Mouse (Mus musculus) testis, postnatal 14 days (tissue): Measurements from ENCODE around the gene Fam69a.
"Not testable (repeated sequence)": the region's sequence is repeated elsewhere in the genome, so short reads cannot be mapped to it uniquely, and the experiment has no call there.

Source experiments
- DNase-seq: peaks from one replicate; pipeline ENCODE4 v3.0.0; 2021; ENCODE audit warnings: low spot score

The Fam69a gene

DNA sequence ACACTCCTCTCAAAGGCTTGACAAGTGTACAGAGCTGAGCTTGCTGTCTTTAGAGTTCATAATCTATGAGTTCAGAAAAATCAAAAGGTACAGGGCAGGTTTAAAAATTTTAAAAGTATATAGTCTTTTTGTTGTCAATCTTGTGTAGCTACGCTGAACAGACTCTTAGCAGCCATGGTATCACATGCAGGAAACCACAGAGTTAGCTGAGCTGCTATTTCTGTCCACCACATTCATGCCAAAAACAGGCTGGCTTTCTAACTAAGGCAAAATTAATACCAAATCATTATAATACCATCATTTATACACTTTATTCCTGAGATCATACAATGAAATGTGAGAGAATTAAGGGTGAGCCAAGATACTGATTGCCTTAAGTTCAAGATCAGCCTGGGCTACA is 40.4 kb downstream of the Fam69a start:
- no peak for DNase-seq

DNA sequence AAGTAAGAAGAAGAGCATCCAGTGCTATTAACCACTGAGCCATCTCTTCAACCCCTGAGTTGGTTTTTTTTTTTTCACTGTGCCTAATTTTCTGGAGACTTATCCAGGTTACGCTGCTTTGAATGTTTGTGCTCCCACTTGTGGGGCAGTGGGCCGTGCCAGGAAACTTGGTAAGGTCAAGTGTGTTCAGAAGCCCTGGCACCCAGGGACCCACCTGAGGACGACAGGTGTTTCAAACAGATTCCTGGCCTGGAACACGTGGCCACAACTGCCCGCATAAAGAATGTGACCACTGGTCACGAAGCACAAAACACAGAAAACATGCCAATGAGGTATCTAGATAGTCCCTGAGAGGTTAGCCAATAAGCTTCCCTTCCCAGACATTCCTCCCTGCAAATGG is 43.4 kb downstream of the Fam69a start:
- no peak for DNase-seq

DNA sequence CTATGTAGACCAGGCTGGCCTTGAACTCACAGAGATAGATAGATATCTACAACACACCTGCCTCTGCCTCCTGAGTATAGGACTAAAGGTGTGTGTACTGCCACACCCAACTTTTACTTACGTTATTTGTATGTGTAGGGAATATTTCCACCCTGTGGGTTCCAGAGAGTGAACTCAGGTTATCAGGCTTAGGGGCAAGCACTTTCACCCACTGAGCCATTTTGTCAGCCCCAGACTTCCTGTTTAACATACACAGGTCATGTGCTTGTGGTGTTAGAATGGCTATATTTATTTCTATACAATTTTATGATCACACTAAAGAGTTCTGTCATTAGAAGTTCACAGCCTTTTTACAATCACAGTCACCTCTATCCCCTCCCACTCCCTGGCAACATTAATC is 43.9 kb downstream of the Fam69a start:
- no peak for DNase-seq

DNA sequence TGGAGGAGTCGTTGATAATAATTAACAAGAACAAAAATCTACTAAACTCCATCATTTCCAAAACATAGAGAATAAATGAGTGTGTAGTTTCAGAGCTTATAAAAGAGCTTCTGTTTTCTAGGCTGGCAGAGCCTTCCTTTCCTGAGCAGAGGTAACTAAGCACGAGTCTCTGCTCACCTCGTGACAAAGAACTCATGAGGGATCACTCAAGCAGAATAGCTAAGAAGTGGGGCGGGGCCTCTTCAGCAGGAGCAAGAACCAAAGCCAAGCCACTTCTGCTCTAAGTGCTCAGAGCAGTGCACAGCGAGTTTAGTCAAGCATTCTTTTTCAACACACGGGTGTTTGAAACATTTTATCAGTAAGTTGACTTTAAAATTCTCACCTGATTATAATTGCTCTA is 45.7 kb downstream of the Fam69a start:
- no peak for DNase-seq

DNA sequence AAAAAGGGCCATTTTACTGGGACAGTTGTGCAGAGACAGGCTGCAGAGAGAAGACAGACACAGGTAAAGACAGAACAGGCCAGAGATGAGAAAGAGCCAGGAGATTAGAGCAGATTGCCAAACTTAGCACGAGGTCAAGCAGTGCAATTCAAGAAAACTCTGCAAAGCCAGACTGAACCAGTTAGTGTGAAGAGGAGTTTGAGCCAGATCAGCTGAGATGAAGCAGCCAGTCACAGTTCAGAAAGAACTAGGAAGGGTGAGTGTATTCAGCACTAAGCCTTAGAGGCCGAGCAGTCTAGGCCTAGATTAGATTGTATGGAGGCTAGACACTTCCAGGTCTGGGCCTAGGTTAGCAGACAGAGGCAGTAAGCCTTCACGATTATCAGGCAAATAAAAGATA is 47.2 kb downstream of the Fam69a start:
- no peak for DNase-seq

DNA sequence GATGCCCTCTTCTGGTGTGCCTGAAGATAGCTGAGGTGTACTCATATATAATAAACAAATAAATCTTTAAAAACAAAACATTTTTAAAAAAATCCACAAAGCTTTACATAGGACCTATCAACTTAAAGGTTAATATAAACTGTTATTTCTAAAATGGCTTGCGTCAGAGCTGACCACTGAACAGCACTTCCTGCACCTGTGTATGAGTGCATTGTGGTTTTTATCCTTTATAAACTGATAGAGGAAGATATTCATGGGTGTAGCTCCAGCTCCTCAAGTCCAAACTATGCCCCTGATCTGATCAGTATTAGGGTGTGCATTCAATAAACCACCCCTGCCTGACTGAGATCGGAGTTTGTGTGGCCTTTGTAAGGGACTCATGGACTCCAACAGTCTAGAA is 48.0 kb downstream of the Fam69a start:
- no peak for DNase-seq

DNA sequence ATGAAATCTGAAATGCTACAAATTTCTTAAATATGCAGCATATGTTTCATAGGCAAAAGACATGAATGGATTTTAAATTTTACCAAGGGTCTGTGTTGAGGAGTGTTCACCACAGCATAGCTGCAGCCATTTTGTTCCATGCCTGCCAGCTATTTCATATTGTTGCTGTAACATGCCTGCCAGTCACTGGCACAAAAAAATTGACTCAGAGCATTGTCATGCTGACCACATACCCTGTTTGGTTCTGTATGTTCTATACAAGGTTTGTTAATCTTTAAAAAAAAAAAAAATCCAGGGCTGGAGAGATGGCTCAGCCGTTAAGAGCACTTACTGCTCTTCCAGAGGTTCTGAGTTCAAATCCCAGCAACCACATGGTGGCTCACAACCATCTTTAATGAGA is 48.4 kb downstream of the Fam69a start:
- DNase-seq = not testable (repeated sequence)

DNA sequence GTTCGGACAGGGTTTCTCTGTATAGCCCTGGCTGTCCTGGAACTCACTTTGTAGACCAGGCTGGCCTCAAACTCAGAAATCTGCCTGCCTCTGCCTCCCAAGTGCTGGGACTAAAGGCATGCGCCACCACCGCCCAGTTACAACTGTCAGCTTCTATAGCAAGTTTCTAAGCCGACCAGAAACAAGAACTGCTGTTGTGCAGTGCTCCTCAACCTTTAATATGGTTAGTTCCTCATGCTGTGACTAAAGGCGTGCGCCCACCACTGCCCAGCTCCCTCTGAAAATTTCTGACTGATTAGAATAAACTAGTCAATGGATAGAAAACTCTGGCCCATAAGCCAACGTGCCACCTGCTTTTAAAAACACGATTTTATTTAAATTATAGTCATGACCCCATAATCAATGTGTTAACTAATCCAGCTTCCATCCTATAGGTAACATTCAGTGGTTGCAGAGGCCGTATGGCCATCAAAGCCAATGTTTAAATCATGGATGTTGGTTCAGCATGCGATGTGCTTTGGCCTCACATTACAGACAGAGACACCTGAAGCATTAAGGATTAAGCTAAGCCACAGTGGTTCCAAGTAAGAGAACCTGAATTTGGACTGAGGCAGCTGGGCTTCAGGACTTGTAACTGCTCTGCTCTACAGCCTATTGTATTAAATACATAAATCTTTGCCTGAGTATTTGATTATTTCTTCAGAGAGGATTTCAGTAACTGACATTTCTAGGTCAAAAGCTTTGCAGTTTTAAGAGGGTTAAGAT is 50.1 kb downstream of the Fam69a start:
- DNase-seq = no peak

DNA sequence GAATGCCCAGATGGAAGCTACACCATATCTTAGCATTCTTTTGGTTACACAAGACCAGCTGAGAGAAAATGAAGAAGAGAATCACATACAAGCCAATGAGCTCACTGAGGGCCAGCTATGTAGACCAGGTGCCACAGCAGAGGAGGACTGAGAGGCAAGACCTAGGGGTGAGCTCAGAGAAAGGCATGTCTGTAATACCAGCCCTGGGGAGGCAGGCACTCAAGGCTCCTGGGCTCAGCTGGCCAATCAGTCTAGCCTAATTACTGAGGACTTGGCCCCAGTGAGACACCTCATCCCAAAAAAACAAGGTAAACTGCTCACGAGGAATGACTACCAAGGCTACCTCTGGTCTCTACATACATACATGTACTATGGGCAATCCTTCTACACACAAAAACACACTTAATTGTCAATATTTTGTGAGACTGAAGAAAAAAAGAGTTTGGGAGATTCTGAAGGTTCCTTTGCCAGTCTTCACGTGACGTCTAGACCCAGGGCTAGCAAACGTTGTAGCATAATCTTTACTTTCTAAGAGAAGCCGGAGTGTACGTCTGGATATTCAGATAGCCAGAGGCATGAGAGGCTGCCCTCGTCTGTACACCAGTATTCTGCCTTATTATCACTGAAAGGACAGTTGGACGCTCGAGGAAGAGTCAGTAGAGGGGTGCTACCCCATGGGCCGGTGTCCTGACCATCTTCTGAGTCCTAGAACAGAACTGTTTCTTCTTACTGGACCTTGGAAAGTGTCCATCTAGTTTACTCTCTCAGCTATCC is 51.9 kb downstream of the Fam69a start:
- no peak for DNase-seq

DNA sequence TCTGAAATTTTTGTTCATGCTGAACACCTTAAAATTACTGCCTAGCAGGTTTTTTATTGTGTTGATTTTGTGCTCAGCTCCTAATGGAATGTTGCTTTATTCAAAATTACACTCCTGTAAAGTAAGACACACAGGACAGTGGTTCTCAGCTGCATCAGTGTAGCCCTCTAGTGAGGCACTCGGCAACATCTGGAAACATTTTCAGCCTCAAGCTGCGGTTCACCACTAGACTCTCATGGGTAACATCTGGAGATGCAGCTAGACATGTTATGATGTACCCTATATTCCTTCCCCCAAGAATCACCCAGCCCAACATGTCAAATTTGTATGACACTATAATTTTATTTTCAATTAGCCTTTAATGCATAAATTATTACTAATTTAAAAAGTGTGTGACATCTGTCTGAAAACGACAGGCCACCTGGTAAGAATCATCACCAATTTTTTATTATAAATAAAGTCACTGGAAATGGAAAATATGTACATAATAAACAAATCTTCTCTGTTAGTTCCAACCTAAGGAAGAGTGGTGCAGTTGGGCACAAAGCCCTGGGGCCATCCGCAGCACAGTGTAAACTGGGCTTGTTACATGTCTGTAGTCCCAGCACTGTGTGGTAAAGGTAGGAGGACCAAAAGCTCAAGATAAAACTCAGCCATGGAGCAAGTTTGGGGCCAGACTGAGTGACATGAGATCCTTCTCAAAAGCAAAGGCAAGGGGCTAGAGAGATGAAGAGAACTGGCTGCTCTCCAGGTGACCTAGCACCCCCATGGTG is 53.5 kb downstream of the Fam69a start:
- no peak for DNase-seq

DNA sequence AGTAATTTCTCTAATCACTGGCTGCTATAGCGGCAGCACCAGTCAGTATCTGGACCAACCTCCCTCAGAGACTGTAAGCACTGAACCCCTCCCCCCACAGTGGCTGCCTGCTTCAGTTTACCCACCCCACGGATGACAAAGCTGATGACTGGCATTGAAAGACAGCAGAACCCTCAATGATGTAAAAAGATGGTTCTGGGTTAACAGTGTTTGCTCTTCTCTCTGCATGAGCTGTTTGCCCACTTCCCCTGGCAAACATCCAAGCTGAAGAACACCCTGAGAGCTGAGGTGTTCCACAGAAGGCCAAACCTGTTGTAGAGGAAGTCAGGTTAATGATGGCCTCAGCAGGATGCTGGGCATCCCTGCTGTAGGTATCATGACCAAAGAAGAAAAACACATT is 54.3 kb downstream of the Fam69a start:
- no peak for DNase-seq

DNA sequence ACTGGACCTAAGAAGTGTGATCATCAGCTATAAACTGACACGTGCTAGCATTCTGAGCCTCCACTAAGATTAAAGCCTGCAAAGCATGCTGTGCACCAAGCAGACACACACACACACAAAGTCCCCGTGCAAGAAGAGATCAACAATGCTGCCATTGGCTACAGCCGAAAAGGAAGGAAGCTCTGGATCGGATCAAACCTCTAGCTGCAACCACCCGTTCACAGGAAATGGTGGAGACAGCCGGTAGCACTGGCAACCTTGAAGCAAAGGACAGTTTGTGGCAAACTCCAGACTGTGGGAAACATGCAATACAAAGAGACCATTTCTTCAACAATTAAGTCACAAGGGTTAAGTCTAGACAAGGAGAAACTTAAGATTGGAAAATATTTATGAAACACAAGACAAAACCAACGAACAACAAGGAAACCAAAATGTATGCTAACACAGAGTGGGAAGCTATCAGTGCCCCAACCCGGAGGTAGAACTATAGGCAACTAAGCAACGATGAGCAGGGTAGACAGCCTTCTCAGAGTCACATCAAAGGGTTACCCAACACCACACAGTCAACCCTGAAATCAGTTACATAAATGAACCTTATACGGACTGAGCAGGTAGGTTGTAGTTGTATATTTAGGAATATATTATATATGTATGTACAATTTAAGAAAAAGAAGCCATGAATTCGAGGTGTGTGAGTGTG is 60.2 kb downstream of the Fam69a start:
- DNase-seq = no peak

DNA sequence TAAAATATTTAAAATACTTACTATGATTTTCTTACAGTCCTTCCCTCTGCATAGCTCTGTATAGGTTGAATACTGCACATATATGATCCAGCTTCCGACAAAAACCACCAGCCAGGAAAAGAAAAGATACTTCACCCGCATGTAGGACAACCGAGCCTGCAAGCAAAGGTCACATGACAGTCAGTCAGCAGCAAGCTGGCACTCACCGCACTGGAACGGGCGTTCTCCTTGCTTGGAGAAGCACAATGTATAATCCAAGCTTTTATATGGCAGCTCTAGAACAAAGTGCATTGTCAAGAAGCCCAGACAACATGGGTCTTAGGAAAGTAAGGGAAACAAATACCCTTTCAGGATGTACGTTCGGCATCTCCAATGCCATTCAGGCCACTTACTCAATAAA is 62.3 kb downstream of the Fam69a start:
- no peak for DNase-seq

DNA sequence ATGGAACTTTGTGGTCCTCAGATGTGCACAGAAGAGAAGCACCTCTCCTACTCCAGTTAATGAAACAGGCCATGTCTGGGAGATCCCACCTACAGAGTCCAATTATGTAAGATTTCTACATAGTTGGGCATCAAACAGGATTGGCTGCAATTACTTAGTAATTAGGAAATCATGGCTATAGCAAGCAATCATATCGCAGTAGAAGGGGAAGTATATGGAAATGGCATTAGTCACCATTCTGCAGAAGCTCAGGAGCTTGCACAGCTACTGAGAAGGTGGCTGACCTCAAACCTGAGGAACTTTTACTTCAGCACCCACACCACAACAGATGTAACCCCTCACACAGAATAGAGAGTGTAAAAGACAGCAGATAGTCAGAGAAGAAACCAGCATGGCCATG is 64.0 kb downstream of the Fam69a start:
- no peak for DNase-seq

DNA sequence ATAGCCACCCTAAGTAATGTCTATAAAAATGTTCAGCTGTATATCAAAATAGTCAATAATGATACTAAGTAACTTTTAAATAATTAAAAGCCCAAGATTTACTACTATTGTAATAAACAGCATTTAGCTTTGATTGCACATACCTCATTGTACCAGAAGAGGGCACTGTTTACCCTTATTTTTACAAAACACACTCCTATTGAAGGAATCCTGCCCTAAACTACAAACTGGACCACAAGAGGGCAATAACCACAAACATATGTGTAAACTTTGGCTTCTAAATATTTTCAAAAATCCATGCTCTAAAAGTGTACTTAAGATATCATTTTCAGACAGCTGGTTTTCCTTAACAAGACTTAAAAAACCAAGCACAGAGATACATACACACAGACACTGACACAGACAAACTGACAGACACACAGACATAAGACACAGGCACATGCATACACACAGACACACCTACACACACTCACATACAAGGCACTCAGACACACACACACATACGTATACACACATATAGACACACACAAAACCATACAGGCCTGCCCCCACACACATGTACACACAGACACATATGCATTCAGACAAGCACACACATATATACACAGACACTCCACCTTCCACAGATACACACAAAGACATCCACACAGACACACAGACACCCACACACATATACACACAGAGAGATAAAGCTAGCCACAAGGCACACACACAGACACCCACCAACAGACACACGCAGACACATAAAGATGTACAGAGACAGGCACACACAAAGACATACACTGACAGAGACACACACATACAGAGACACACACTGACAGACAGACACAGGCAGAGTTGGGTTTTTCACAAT is 65.3 kb downstream of the Fam69a start:
- DNase-seq = no peak

DNA sequence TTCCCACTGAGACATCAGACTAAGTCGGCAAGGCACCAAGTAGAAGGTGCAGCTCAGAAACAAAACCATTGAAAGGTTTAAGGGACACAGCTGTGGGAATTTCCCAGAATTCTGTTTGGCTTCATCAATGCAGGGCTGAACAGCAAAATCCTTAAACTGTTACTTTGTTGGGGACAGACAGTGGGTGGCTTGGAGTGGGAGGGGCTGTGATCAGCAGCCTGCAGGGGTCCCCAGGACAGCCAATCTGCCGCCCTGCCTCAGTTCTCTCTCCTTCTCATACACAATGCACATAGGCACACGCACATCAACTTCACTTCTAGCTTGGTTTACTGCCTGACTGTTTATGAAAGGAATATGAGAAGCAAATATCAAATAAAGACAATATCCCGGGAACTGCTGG is 71.6 kb downstream of the Fam69a start:
- no peak for DNase-seq

DNA sequence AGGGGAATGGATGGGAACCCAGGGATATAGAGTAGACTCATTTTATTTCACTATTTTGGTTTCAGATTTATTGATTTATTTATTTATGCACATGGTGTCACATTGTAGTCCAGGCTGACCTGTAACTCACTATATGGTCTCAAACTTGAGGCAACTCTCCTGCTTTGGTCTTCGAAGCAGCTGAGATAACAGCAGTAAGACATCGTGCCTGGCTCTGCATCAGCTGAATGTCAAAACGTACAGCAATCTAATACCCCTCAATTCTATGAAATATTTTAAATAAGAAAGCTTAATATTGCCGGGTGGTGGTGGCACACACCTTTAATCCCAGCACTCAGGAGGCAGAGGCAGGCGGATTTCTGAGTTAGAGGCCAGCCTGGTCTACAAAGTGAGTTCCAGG is 75.9 kb downstream of the Fam69a start:
- DNase-seq = no peak

DNA sequence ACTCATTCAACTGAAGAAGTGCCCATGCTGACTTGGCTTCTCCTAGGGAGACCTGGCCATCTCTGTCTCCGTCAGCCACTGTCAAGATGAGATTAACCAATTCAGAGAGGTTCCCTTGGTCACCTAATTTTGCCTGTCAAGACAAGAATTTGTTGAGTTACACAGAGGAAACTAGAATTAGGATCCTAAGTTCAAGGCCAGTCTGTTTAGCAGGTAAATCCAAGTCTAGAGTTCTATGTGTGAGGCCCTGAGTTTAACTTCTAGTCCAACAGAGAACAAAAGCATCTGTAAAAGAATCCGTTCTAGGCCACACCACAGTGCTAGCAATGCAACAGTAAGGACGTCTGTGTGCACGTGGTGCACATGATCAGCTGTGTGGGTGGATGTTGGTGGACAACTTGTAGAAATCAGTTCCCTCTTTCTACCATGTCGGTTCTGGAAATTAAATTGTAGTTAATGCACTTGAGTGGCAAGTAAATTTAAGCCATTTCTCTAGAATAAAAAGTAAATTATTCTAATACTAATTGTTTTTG is 76.7 kb downstream of the Fam69a start:
- DNase-seq = no peak

DNA sequence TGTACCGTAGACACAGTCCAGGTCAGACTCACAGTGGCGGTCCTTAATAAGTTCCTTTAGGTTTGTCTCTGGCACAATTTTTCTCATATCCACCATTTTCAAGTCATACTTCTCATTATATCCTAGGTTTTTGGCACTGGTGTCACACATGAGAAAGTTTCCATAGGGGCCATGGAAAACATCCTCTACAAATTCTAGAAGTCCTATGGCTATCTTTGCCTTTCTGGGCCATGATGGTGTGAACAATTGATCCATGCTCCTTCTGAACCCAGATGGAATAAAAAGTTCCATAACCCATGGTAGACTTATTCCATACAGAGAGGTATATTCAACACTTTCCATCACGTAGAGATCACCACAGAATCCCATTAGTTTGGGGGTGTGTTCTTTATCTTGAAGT is 77.2 kb downstream of the Fam69a start:
- DNase-seq = no peak

DNA sequence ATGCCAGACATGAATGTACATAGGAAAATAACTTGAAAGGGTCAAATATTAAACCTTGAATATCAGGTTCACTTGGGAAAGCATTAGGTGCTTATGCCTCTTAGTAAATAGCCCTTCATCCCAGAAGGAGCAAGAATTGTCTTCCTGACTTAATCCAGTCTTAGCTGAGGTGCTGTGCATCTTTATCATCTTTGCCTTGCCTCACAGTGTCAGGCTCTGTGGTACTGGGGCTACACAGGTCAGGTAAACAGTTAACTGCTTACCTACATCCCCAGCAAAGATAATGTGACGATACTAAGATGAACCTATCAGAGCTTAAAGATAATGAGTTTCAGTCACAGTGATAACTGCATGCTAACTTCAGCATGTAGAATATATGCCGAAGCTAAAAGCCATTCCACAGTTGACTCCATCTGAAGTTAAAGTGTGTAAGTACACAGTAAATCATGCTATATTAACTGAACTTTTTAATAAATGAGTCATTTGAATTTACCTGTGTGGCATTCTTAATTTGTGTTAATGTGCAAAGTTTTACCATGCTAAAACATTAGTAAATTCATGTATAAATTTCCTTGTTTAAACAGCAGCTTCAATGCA is 78.3 kb downstream of the Fam69a start:
- no peak for DNase-seq

DNA sequence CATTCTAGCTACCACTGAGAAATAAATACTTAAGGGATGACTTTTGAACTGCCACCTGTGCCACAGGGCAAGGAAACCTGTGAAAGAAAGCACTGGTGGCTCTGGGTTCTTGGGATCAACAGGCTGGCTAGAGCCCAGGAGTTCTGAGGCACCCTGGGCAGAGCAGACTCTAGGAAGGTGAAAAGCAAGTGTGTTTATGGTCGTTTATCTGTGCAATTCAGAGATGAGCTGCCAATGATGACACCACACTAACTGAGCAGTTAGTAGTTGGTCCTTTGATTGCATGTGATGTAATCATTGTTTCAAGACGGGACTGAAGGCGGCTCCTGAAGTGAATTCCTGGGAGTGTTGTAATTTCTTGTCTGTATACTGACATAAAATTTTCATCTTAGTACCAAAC is 82.6 kb downstream of the Fam69a start:
- no peak for DNase-seq
